ENCODE assay signal across 8 mouse cellular contexts in the genomic region with DNA sequence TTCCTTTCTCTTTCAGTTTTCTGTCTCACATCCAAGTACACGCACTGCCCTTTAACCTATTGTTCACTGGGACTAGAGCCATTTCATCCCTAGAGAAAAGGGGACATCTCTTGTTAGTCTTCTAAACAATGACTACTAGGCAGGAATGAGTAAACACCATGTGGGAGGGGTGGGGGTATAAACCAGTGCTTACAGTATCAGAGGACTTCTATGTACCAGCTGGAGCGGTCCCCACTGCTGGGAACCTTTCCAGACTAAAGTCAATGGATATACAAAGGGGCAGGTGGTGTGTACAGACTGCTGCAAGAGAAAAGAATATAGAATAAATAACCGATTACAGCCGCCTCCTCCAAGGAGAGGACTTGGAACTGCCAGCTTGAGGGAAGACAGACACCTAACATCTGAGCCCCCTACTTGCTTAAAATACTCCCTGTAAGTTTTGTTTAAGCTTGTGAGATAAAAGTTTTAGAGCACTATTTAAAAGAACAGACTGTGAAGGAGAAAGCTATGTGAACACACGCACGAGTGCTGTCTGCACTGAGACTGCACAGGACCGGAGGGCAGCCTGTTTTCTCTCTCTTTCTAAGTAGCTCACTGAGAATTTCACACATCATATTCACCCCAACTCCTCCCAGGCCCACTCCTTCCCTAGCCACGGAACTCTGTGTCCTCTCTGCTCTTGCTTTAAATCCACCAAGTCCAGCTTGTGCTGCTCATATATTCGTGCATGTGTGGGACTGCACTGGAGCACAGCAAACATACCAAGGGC. TPM values are rescaled to one million over a fixed set of nuclear protein-coding genes. Genes with fewer than 3 reads are reported as not detected.
DNase-seq lines count a peak whose midpoint lies in the region; ATAC-seq and TF ChIP-seq lines count a peak whose summit lies in the region.
"Had no signal": no experiment of that assay in that cellular context is flagged by ENCODE, and none has a peak within 500 bp of the region (broad histone marks: within the 10 kb centered on the region; RNA-seq: fewer than 3 reads in every experiment).

No protein-coding gene starts in this region.

- no peak for TF ChIP-seq CTCF in kidney, postnatal 0 days (IDR thresholded peaks at IDR 0.05; ENCODE audit: low read depth)

- no peaks in the 10 kb centered on the region for H3K27me3 ChIP-seq in kidney, postnatal 0 days (ENCODE audit: insufficient read depth, low read length)
- no peaks in the 10 kb centered on the region for H3K27me3 ChIP-seq in forebrain, embryonic 15.5 days
- no peaks in the 10 kb centered on the region for H3K27me3 ChIP-seq in hindbrain, embryonic 12.5 days
- H3K27me3 ChIP-seq in midbrain, embryonic 15.5 days (replicated peaks), result no peaks in the 10 kb centered on the region

- peak; percentile 49 for DNase-seq in kidney, postnatal 0 days (ENCODE audit: low spot score)
- no peak for DNase-seq in kidney, adult 11 months
- DNase-seq in urinary bladder, postnatal 10 days (ENCODE audit: low spot score), result no peak
- DNase-seq in testis, postnatal 10 days (ENCODE audit: low spot score), result no peak

- no peaks in the 10 kb centered on the region for H3K36me3 ChIP-seq in kidney, postnatal 0 days (ENCODE audit: insufficient read depth, low read length)
- no peaks in the 10 kb centered on the region for H3K36me3 ChIP-seq in forebrain, embryonic 15.5 days
- H3K36me3 ChIP-seq in hindbrain, embryonic 12.5 days, result peaks cover 4% of the 10 kb centered on the region
- 0 out of 2 replicates have a peak, but pooled peaks cover 4% of the 10 kb centered on the region for H3K36me3 ChIP-seq in midbrain, embryonic 15.5 days (replicated peaks)

- no peaks in the 10 kb centered on the region for H3K9me3 ChIP-seq in kidney, postnatal 0 days (replicated peaks; ENCODE audit: low read length)
- no peaks in the 10 kb centered on the region for H3K9me3 ChIP-seq in forebrain, embryonic 15.5 days
- no peaks in the 10 kb centered on the region for H3K9me3 ChIP-seq in hindbrain, embryonic 12.5 days (replicated peaks)
- H3K9me3 ChIP-seq in midbrain, embryonic 15.5 days, result no peaks in the 10 kb centered on the region
- H3K9me3 ChIP-seq: megakaryocyte, embryonic 14.5 days had no signal

- no peak overlapping the region for H3K9ac ChIP-seq in kidney, postnatal 0 days (ENCODE audit: low read depth, low read length)
- H3K9ac ChIP-seq in forebrain, embryonic 15.5 days (replicated peaks), result no peak overlapping the region
- H3K9ac ChIP-seq in hindbrain, embryonic 12.5 days, result no peak overlapping the region
- no peak overlapping the region for H3K9ac ChIP-seq in midbrain, embryonic 15.5 days

- no peak for ATAC-seq in kidney, postnatal 0 days (replicated peaks; ENCODE audit: low FRiP score, low read depth)
- peak; percentile 84 for ATAC-seq in forebrain, embryonic 15.5 days (replicated peaks)
- ATAC-seq in hindbrain, embryonic 12.5 days (ENCODE audit: low FRiP score), result peak; percentile 69
- ATAC-seq in midbrain, embryonic 15.5 days (replicated peaks), result peak; percentile 60

- H3K4me3 ChIP-seq in kidney, postnatal 0 days (replicated peaks; ENCODE audit: low read depth, low read length), result no peak overlapping the region
- no peak overlapping the region for H3K4me3 ChIP-seq in forebrain, embryonic 15.5 days
- no peak overlapping the region for H3K4me3 ChIP-seq in hindbrain, embryonic 12.5 days
- H3K4me3 ChIP-seq in midbrain, embryonic 15.5 days, result no peak overlapping the region
- H3K4me3 ChIP-seq: megakaryocyte, embryonic 14.5 days had no signal

- H3K4me2 ChIP-seq in kidney, postnatal 0 days (ENCODE audit: low read length), result no peak overlapping the region
- 0 out of 2 replicates have a peak overlapping the region, but pooled peaks have one; percentile 0 for H3K4me2 ChIP-seq in forebrain, embryonic 15.5 days (replicated peaks)
- no peak overlapping the region for H3K4me2 ChIP-seq in hindbrain, embryonic 12.5 days (replicated peaks)
- H3K4me2 ChIP-seq in midbrain, embryonic 15.5 days, result no peak overlapping the region

- H3K4me1 ChIP-seq in kidney, postnatal 0 days (replicated peaks; ENCODE audit: insufficient read depth, low read length), result peaks cover 5% of the 10 kb centered on the region; the same call in 1 of the 2 replicates
- H3K4me1 ChIP-seq in forebrain, embryonic 15.5 days, result peaks cover 47% of the 10 kb centered on the region
- peaks cover 35% of the 10 kb centered on the region for H3K4me1 ChIP-seq in hindbrain, embryonic 12.5 days
- peaks cover 40% of the 10 kb centered on the region for H3K4me1 ChIP-seq in midbrain, embryonic 15.5 days

- H3K27ac ChIP-seq in kidney, postnatal 0 days, result 0 out of 2 replicates have a peak overlapping the region, but pooled peaks have one; percentile 15
- peak overlapping the region; percentile 69 for H3K27ac ChIP-seq in forebrain, embryonic 15.5 days (replicated peaks)
- H3K27ac ChIP-seq in hindbrain, embryonic 12.5 days, result peak overlapping the region; percentile 60; the same call in 1 of the 2 replicates
- H3K27ac ChIP-seq in midbrain, embryonic 15.5 days, result peak overlapping the region; percentile 47; the same call in 1 of the 2 replicates

- WGBS in kidney, postnatal 0 days, result 75% methylated on average over 9 of the region's 9 CpGs
- WGBS in forebrain, embryonic 15.5 days, result 32% methylated on average over 9 of the region's 9 CpGs
- 74% methylated on average over 9 of the region's 9 CpGs for WGBS in hindbrain, embryonic 12.5 days
- WGBS in midbrain, embryonic 15.5 days, result 52% methylated on average over 9 of the region's 9 CpGs

RNA-seq across cellular contexts. Expression of a gene that starts 5.4 kb away (rescaled TPM):
- 3.1 and 3.4 TPM in 2 replicates for polyA plus RNA-seq in kidney, postnatal 0 days (2015; fragmentation: Nextera tagmentation; extraction: Ambion mirVana)
- polyA plus RNA-seq in forebrain, embryonic 15.5 days (2015; fragmentation: Nextera tagmentation; extraction: Ambion mirVana), result 39.1 and 40.5 TPM in 2 replicates
- 29.0 and 30.1 TPM in 2 replicates for polyA plus RNA-seq in hindbrain, embryonic 12.5 days (2016; fragmentation: Nextera tagmentation; extraction: Ambion mirVana)
- 47.6 and 53.1 TPM in 2 replicates for polyA plus RNA-seq in midbrain, embryonic 15.5 days (2015; fragmentation: Nextera tagmentation; extraction: Ambion mirVana)

Comparison
In these comparisons a context has a peak if more than half of its experiments do, and no peak if none do; other contexts are left out.
1. H3K27ac ChIP-seq: peak in every context shown above with its lines; median percentile 69 in forebrain, embryonic 15.5 days; 60 in hindbrain, embryonic 12.5 days; 47 in midbrain, embryonic 15.5 days; 15 in kidney, postnatal 0 days.